Mouse (Mus musculus): ENCODE results near the gene Cd47. TPM values are rescaled to one million over a fixed set of nuclear protein-coding genes. Genes with fewer than 3 reads are reported as not detected.

Gene Cd47
- total RNA-seq, 1 experiment from 2014 or later, result 337 TPM

DNA sequence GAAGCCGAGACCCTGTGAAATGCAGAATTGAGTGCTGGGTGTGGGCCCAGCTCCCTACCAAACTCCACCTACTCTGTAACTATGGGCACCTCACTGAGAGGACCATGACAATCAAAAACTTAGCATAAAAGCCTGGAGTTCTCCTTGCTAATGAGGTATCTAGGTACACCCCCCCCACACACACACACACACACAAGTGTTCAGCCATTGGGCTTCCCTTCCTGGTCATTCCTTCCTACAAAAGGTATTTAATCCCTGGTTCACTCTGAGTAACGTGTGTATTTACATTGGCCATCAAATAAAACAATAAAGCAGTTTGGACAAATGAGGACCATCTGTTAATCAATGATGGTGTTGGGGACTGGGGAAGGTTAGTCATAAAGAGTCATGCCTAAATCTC, 155.6 kb downstream of the Cd47 start:
- ATAC-seq (replicated peaks; ENCODE audit: insufficient number of reproducible peaks, low FRiP score, low TSS enrichment, poor library complexity, severe bottlenecking), result no peak

DNA sequence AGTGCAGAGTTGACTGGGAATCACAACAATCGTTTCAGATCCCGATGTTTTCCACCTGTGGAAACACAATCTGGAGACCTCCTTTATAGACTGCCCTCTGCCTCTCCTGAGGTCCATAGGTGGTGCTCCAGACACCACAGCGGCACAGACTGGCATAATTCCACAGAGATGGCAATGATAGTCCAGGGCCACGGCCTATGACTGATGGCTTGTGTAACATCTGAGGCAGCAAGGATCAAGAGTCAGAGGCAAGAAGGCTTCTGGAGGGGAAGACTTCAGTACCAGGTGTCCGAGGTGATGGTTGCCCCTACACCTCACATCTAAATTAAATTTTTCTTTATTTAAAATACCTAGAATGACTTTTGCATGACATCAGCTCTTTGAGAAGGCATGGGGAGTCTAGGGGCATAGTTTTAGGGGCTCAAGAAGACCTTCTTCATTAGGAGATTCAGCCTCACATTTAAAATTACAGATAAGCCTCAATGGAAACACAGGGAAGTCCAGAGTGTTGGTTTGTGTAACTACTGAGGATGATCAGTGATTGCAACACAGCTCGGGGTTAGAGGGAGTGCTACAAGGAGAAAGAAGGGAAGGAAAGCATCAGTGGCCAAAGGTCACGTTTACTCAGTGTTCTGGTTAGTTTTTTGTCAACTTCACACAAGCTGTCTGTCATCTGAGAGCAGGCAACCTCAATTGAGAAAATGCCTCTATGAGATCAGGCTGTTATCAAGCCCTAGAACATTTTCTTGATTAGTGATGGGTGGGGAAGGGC, 156.4 kb downstream of the Cd47 start:
- ATAC-seq (replicated peaks; ENCODE audit: insufficient number of reproducible peaks, low FRiP score, low TSS enrichment, poor library complexity, severe bottlenecking), result peak; percentile 75

DNA sequence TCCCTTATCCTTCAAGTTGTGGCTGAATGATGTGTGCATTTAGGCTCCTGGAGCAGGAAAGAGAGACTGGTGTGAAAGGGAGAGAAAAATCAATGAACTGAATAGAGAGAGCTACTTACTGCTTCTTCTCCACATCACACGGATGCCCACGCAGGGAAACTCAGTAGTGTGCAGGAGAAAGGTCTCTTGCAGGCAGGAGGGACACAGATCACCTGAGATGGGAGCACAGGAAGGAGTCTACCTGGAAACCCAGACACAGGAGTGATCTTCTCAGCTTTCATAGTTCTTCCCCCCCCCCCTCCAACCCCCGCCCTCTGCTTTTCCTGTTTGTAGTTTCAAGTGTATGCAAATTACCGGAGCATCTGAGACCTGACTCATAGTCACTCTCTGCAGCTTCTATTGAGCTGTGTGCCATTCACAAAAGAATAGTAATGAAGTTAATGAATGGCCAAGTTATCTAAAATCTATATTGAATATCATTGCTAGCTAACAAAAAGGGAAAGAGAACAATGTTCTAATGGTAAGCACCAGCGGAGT, 158.6 kb downstream of the Cd47 start:
- no peak for ATAC-seq (replicated peaks; ENCODE audit: insufficient number of reproducible peaks, low FRiP score, low TSS enrichment, poor library complexity, severe bottlenecking)

DNA sequence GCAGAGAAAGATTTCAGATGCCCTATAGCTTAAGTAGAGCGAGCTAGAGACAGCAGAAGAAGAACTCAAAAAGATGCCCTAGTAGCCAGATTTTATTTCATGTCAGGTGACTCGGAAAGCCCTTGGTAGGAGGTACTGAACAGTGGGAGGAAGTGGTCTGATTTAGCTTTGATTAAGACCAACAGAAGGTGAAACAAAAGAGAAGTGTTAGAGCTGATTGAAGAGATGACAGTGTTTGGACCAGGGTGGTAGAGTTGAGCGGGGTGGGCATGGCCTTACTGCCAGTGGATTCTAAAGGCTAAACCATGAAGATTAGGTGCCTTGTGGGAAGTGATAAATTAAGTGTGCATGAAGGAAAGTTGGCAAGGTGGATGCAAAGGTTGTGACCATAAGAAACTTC, 162.0 kb downstream of the Cd47 start:
- no peak for ATAC-seq (replicated peaks; ENCODE audit: insufficient number of reproducible peaks, low FRiP score, low TSS enrichment, poor library complexity, severe bottlenecking)

DNA sequence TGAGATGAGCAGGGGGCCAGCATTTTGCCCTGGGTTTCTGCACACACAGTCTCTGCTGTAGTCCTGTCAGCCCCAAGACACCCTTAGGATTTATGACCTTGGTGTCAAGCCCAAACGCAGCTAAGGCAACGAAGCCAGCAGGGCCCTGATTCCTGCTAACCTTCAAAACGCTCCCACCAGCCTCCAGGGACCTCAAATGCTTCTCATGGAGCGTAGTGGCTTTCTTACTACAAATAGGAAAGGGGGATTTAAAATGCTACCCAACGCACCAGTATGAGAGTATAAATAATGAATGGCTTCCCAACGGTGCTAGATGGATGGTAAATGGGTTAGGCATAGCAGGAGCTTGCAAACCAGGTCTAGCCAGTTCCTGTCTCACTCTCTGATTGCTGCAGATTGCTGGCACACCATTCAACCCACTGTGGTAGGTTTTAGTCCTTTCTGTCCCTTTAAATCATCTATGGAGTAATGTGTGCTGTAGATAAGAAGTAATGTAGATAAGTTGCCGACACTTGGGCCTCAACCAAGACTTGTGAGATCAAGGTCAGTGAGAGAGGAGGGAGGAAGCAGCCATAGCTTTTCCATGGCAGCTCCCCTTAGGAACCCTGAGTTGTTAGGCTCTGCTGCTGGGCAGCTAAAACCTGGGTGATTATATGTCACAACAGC, 164.1 kb downstream of the Cd47 start:
- no peak for ATAC-seq (replicated peaks; ENCODE audit: insufficient number of reproducible peaks, low FRiP score, low TSS enrichment, poor library complexity, severe bottlenecking)

Other genes with a start within 250 kb of the Cd47 start
- 6.9 to 24.7 TPM (median 14.1 TPM) in 3 replicates for gene Ift57, start 101.3 kb upstream of the Cd47 start, total RNA-seq (2017)